Mouse (Mus musculus) heart, embryonic 12.5 days (tissue): ENCODE data around the gene Gm49661. TPM values are rescaled to one million over a fixed set of nuclear protein-coding genes. Genes with fewer than 3 reads are reported as not detected.
A peak's percentile ranks its signal among the peaks of the same experiment; 100 is the strongest.

ENCODE experiments used
- ATAC-seq: fragments of 200-750 bp; cut with Nextera tagmentation; 2 replicates; pipeline ENCODE4 v1.8.0; 2017; ENCODE audit warnings: moderate TSS enrichment, moderate library complexity; ENCODE audit not compliant: insufficient number of reproducible peaks, low FRiP score
- H3K27ac ChIP-seq: fragments of 300-500 bp; sonication (generic); 2 replicates; pipeline ENCODE4 v1.5.1; 2016; ENCODE audit warnings: mild to moderate bottlenecking, moderate library complexity; ENCODE audit not compliant: poor library complexity, severe bottlenecking
- H3K27me3 ChIP-seq: fragments of 300-500 bp; sonication (generic); replicated peaks from 2 replicates; pipeline ENCODE4 v1.6.1; 2016; ENCODE audit warnings: mild to moderate bottlenecking, moderate library complexity
- H3K36me3 ChIP-seq: fragments of 300-500 bp; sonication (generic); 2 replicates; pipeline ENCODE4 v1.6.1; 2016; ENCODE audit warnings: mild to moderate bottlenecking, moderate library complexity
- H3K4me1 ChIP-seq: fragments of 300-500 bp; sonication (generic); replicated peaks from 2 replicates; pipeline ENCODE4 v1.6.1; 2016; ENCODE audit warnings: mild to moderate bottlenecking
- H3K4me2 ChIP-seq: fragments of 300-500 bp; sonication (generic); 2 replicates; pipeline ENCODE4 v1.6.1; 2016; ENCODE audit warnings: mild to moderate bottlenecking, moderate library complexity
- H3K4me3 ChIP-seq: fragments of 300-500 bp; sonication (generic); 2 replicates; pipeline ENCODE4 v1.5.1; 2016; ENCODE audit warnings: mild to moderate bottlenecking
- H3K9ac ChIP-seq: fragments of 300-500 bp; sonication (generic); 2 replicates; pipeline ENCODE4 v1.6.1; 2016; ENCODE audit warnings: mild to moderate bottlenecking, moderate library complexity
- H3K9me3 ChIP-seq: fragments of 300-500 bp; sonication (generic); replicated peaks from 2 replicates; pipeline ENCODE4 v1.6.1; 2016; ENCODE audit warnings: mild to moderate bottlenecking, moderate library complexity
- WGBS: fragments of 180-500 bp; shearing (Covaris S2); methylation state at CpG from one replicate; pipeline ENCODE4 v1.1.7; 2016; 5-methylcytosine and 5-hydroxymethylcytosine counted together
- polyA plus RNA-seq: library from polyadenylated mRNA; unstranded; fragments of >200 nt; fragmentation: Nextera tagmentation; extraction: Ambion mirVana; gene quantifications from 2 replicates; pipeline ENCODE4 v1.2.1, GENCODE M21; 2016

Gm49661 gene
- polyA plus RNA-seq, 1 experiment from 2014 or later = not detected

DNA sequence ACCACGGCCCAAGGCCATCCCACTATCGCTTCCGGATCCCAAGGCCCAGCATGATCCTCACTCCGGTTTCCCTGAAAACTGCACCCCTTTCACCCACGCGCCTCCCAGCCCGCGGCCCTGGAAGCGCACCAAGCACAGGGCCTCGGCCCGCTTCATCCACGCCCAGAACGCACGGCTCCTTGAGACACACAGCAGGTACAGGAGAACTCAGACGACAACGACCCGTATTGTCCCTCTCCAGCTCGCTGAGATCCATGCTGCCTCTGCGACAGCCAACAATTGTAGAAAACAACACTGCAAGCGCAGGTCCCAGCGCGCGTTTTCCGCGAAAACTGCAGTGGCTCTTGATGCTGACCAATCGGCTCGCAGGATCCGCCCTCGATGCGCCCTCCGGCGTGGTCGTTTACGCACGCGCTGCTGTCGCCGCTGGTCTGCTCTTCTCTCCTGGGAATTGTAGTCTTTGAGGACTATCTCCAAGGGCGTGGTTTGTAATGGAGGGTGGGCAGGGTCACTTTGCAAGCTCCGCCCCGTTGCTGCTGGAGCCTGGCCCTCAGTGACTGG is 3.4 kb downstream of the Gm49661 start:
- Histone ChIP-seq H3K27me3 (no peaks in the 10 kb centered on the region), H3K4me1 (peaks cover 39% of the 10 kb centered on the region), H3K9ac (peak overlapping the region; percentile 83), H3K27ac (peak overlapping the region; percentile 71), H3K4me2 (peak overlapping the region; percentile 97), H3K36me3 (peaks cover 21% of the 10 kb centered on the region), H3K4me3 (peak overlapping the region; percentile 75), H3K9me3 (no peaks in the 10 kb centered on the region)
- under 1% methylated on average over 41 of the region's 41 CpGs for WGBS
- ATAC-seq = peak; percentile 88

DNA sequence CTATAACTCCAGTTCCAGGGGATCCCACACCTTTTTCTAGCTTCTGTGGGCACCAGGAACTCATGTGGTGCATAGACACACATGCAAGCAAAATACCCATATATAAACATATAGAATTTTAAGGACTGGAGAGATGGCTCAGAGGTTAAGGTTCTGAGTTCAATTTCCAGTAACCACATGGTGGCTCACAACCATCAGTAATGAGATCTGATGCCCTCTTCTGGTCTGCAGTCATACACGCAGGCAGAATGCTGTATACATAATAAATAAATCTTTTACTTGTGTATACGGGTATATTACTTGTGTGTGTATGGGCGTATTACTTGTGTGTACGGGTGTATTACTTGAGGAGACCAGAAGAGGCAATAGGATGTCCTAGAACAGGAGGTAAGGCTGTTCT is 5.3 kb downstream of the Gm49661 start:
- H3K27me3 ChIP-seq = no peaks in the 10 kb centered on the region
- WGBS = 89% methylated on average over 4 of the region's 4 CpGs
- no peak overlapping the region for H3K9ac ChIP-seq

DNA sequence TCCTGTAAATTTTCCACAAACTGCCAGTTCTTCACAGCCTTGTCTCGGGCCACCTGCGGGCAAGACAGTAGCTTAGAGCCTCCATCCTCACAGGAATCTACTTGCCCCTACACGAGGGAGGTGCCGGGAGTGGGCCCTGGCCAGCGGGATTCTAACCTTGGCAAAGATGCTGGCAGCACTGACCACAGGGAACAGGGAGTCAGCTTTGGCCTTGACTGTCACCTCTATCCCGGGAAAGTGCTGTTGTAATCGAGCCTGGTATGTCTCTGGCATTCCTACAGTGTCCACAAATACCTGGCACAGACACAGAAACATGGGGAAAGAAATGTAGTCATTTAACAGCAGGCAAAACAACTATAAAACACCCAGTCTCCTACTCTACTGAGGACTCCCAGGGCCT is 9.4 kb downstream of the Gm49661 start:
- Histone ChIP-seq H3K27ac (no peak overlapping the region), H3K9ac (0 out of 2 replicates have a peak overlapping the region, but pooled peaks have one; percentile 43), H3K9me3 (no peaks in the 10 kb centered on the region), H3K4me3 (no peak overlapping the region), H3K36me3 (peaks cover 63% of the 10 kb centered on the region), H3K27me3 (no peaks in the 10 kb centered on the region), H3K4me1 (peaks cover 1% of the 10 kb centered on the region), H3K4me2 (no peak overlapping the region)
- WGBS = 83% methylated on average over 7 of the region's 7 CpGs
- ATAC-seq = no peak

More for the DNA sequence above, 5.3 kb downstream of the Gm49661 start:
- Histone ChIP-seq H3K4me2 (no peak overlapping the region), H3K9me3 (no peaks in the 10 kb centered on the region), H3K36me3 (peaks cover 31% of the 10 kb centered on the region), H3K4me3 (no peak overlapping the region), H3K27ac (no peak overlapping the region), H3K4me1 (peaks cover 33% of the 10 kb centered on the region)
- no peak for ATAC-seq

DNA sequence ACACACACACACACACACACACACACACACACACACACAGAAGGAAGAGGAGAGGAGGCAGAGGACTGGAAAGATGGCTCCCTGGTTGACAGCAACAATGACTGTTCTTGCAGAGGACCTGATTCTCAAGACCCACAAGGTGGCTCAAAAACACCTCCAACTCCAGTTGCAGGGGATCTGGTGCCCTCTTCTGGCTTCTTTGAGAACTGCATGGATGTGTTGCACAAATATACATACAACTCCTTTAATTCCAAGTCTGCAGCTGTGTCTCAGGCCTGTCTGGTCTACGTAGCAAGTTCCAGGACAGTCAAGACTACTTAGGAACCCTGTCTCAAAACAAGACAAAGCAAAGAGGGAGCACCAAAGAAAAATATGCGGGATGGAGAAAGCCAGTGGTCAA is 12.5 kb downstream of the Gm49661 start:
- H3K9me3 ChIP-seq = no peaks in the 10 kb centered on the region
- no peak overlapping the region for H3K4me2 ChIP-seq
- no peak overlapping the region for H3K9ac ChIP-seq
- H3K4me1 ChIP-seq = peaks cover 7% of the 10 kb centered on the region; the same call in 1 of the 2 replicates
- H3K27me3 ChIP-seq = peaks cover 14% of the 10 kb centered on the region
- no peak overlapping the region for H3K4me3 ChIP-seq
- 40% methylated on average over 2 of the region's 2 CpGs for WGBS
- peaks cover 53% of the 10 kb centered on the region for H3K36me3 ChIP-seq
- no peak overlapping the region for H3K27ac ChIP-seq
- ATAC-seq = no peak

DNA sequence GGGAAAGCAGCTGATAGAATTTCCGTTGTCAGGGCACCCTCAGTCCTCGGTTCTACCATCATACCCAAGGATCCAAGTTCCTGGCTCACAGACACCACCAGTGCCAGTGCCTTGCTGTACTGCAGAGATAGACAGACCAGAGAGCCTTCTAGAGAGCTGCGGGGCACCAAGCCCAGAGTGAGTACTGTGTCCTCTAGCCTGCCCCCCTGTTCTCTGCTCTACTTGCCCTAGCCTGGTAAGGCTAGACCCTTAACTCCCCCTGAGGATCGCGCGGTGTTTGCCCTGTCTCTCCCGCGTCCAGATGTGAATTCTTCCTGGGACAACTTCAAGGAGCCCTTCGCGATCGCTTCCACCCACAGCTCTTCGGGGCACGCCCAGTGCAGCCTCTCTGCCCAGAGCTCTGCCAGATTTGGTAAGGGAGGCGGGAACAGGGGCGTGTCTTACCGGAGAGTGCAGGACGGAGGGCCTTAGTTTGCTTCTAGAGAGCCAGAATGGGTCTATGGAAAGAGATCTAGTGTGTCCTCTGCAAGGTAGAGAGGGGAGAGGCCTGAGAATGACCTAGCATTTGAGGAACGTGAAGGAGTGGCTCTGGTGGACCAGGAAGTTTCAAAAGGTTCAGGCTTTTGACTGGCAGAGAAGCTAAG is 16.5 kb downstream of the Gm49661 start:
- ATAC-seq = no peak
- WGBS = 8% methylated on average over 18 of the region's 18 CpGs
- peaks cover 51% of the 10 kb centered on the region for H3K27me3 ChIP-seq
- H3K4me2 ChIP-seq = peak overlapping the region; percentile 39
- peak overlapping the region; percentile 10; the same call in 1 of the 2 replicates for H3K4me3 ChIP-seq
- no peak overlapping the region for H3K9ac ChIP-seq
- H3K27ac ChIP-seq = no peak overlapping the region
- peaks cover 7% of the 10 kb centered on the region; the same call in 1 of the 2 replicates for H3K4me1 ChIP-seq
- H3K9me3 ChIP-seq = no peaks in the 10 kb centered on the region
- H3K36me3 ChIP-seq = peaks cover 21% of the 10 kb centered on the region

DNA sequence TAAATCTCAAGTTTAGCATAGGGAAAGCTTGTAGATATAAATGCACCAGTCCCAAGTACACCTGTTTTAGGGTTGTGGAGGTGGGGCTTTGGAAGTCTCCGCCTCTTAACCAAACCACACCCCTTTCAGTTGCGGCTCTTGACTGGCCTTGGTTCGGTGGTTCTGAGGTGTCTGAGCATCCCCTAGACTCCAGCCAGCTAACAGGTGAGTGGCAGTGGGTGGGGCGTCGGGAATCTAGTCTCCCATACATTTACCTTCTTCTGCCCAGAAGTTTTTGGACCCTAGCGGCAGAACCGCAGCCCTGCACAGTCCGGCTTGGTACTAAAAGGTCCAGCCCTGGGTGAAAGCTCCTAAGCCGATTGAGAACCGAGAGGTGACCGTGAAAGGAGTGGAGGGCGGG is 19.5 kb downstream of the Gm49661 start:
- no peak overlapping the region for H3K4me2 ChIP-seq
- H3K4me1 ChIP-seq = peaks cover 16% of the 10 kb centered on the region
- no peak overlapping the region for H3K9ac ChIP-seq
- no peaks in the 10 kb centered on the region for H3K9me3 ChIP-seq
- H3K27ac ChIP-seq = no peak overlapping the region
- no peak overlapping the region for H3K4me3 ChIP-seq
- H3K27me3 ChIP-seq = peaks cover 78% of the 10 kb centered on the region
- 25% methylated on average over 12 of the region's 12 CpGs for WGBS
- no peak for ATAC-seq
- H3K36me3 ChIP-seq = no peaks in the 10 kb centered on the region

DNA sequence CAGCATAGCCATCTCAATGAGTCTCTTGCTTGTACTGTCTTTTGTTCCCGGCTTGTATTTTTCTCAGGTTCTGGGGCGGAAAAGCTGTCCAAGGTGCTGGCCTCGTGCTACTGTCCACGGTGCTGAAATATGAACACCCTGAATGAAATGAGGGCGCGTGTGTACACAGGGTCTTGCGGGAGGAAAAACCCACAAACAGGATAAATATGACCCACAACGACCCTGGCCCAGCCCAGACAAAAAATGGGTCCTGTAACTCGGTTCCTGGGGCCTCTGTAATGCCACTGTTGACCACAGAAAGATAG is 22.0 kb downstream of the Gm49661 start:
- no peak overlapping the region for H3K4me3 ChIP-seq
- no peak overlapping the region for H3K9ac ChIP-seq
- H3K27ac ChIP-seq = no peak overlapping the region
- 18% methylated on average over 9 of the region's 9 CpGs for WGBS
- H3K36me3 ChIP-seq = no peaks in the 10 kb centered on the region
- H3K27me3 ChIP-seq = peaks cover 91% of the 10 kb centered on the region
- ATAC-seq = no peak
- no peaks in the 10 kb centered on the region for H3K9me3 ChIP-seq
- H3K4me2 ChIP-seq = no peak overlapping the region
- peaks cover 13% of the 10 kb centered on the region for H3K4me1 ChIP-seq

DNA sequence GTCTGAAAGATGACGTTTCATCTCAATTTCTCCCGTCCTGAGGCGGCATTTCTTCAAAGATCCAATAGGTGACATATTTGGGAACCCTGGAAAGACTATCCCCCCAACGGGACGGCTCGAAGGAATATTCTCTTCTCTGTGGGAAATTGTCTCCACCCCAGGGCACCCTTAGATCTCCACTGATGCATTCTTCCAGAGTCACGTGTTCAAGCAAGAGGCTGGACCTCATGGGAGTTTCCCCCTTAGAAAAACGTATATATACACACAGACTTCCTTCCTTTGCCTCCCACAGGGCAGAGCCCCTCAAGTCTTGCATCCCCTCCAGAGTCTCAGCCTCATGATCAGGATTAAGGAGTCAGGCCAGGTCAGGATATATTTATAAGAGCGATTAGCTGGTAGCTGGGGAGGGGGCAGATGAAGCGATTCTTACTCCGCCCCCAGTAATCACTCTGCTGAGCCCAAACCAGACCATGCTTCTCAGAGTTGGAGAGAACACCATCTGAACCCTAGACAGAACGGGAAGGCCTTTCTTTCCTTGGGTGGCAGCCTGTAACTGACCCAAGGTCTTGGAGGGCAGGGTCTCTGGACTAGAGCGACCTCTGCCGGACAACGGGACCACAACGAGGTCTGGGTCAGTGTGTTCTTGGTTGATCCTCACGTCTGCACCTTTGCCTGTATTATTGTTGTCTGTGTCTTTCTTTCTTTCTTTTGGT is 22.5 kb downstream of the Gm49661 start, which contains the start of gene Rtbdn:
Rtbdn (plus strand) TSS at position 464 of the 713 bp plus-strand sequence.
- H3K27me3 ChIP-seq = peaks cover 91% of the 10 kb centered on the region
- H3K9me3 ChIP-seq = no peaks in the 10 kb centered on the region
- H3K36me3 ChIP-seq = no peaks in the 10 kb centered on the region
- ATAC-seq = no peak
- peak within 1 kb of the TSS; percentile 43 for H3K4me3 ChIP-seq
- H3K27ac ChIP-seq = no peak within 1 kb of the TSS
- H3K4me2 ChIP-seq = peak within 1 kb of the TSS; percentile 68
- 14% methylated on average over 17 of the region's 17 CpGs for WGBS
- no peak within 1 kb of the TSS for H3K9ac ChIP-seq
- peaks cover 13% of the 10 kb centered on the region for H3K4me1 ChIP-seq

DNA sequence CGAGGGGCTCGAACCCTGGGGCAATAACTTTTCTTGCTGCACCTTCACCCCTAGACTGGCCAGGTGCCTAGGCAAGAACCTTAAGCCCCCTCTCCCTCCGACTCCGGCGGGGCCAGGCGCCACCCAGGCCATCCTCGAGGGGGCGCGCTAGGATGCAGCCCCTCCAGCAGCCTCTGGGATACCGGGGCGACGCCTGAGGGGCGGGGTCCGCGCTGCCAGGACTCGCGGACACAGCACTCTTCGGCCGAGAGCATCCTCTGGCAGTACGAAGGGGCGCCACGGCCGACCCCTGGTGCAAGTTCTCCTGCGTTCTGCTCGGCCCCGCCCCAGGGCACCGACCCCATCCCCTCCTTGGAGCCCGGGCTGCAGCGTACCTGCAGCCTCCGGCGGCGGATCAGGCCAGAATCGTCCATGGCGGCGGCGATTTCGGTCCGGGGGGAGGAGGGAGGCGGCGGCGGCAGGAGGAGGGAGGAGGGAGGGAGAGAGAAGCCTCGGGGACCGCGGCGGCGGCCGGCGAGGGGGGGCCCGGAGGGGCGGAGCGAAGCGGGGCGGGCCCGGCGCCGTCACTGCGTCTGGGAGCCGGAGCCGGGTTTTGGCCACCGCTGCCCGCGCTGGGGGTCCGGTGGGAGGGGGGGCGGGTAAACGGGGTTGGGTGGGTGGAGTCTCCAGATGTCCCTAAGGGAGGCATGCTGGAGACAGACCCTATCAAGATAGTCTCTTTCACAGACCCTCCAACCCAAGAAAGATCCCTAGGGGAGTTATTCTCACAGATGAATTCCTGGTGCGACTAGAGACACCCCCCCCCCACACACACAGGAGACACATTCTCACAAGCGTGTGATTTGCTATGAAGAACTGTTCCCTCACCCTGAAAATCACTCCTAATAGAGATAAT is 23.4 kb downstream of the Gm49661 start:
- H3K4me1 ChIP-seq = peaks cover 13% of the 10 kb centered on the region

DNA sequence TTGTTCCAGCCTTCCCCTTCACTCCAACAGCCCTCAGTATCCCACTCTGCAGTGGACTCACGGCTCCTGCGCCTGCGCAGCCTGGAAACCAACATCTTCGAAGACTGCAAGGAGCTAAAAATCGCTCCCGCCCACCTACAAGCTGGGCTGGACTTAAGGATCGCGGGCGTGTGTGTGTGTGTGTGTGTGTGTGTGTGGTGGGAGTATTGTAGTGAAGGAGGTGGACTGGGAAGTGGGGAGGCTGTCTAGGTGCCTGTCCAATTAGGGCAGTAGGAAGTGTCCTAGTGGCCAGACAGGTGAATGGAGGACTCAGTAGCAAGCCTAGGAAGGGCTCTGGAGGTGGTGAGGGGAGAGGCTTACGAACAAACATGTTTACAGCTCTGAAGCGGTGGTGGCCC is 24.0 kb downstream of the Gm49661 start:
- WGBS = 7% methylated on average over 11 of the region's 11 CpGs
- Histone ChIP-seq H3K4me3 (no peak overlapping the region; the same call in 1 of the 2 replicates), H3K27ac (no peak overlapping the region), H3K4me1 (peaks cover 13% of the 10 kb centered on the region), H3K9ac (no peak overlapping the region), H3K9me3 (no peaks in the 10 kb centered on the region), H3K4me2 (no peak overlapping the region), H3K27me3 (peaks cover 92% of the 10 kb centered on the region), H3K36me3 (no peaks in the 10 kb centered on the region)
- peak; percentile 41; the same call in 1 of the 2 replicates for ATAC-seq

More for the DNA sequence above, 23.4 kb downstream of the Gm49661 start:
- Histone ChIP-seq H3K9me3 (no peaks in the 10 kb centered on the region), H3K9ac (no peak overlapping the region), H3K4me3 (peak overlapping the region; percentile 43), H3K4me2 (peak overlapping the region; percentile 68), H3K36me3 (no peaks in the 10 kb centered on the region), H3K27me3 (peaks cover 92% of the 10 kb centered on the region), H3K27ac (no peak overlapping the region)
- peak; percentile 35; the same call in 1 of the 2 replicates for ATAC-seq
- under 1% methylated on average over 41 of the region's 67 CpGs for WGBS
